Mouse (Mus musculus) hindbrain, postnatal 0 days (tissue): Measurements from ENCODE around the gene Gm20388. TPM values are rescaled to one million over a fixed set of nuclear protein-coding genes. Genes with fewer than 3 reads are reported as not detected.

Source experiments
- ATAC-seq: fragments of 200-750 bp; cut with Nextera tagmentation; 2 replicates; pipeline ENCODE4 v1.8.0; 2017; ENCODE audit warnings: mild to moderate bottlenecking, moderate TSS enrichment, moderate library complexity
- DNase-seq: peaks from one replicate; pipeline ENCODE4 v3.0.0-alpha.2; 2015; ENCODE audit warnings: low spot score
- H3K27ac ChIP-seq: fragments of 300-500 bp; sonication (generic); 2 replicates; pipeline ENCODE4 v1.5.1; 2014; ENCODE audit warnings: mild to moderate bottlenecking
- H3K27me3 ChIP-seq: fragments of 300-500 bp; sonication (generic); 2 replicates; pipeline ENCODE4 v1.6.1; 2014; ENCODE audit warnings: low read length, mixed read lengths; ENCODE audit not compliant: insufficient read depth
- H3K36me3 ChIP-seq: fragments of 300-500 bp; sonication (generic); 2 replicates; pipeline ENCODE4 v1.6.1; 2014; ENCODE audit warnings: low read length, mixed read lengths; ENCODE audit not compliant: insufficient read depth
- H3K4me1 ChIP-seq: fragments of 300-500 bp; sonication (generic); 2 replicates; pipeline ENCODE4 v1.6.1; 2014; ENCODE audit warnings: antibody characterized with exemption, low read length, mixed read lengths; ENCODE audit not compliant: insufficient read depth
- H3K4me2 ChIP-seq: fragments of 300-500 bp; sonication (generic); 2 replicates; pipeline ENCODE4 v1.6.1; 2014; ENCODE audit warnings: low read depth, mild to moderate bottlenecking, low read length, moderate library complexity, mixed read lengths
- H3K4me3 ChIP-seq: fragments of 300-500 bp; sonication (generic); 2 replicates; pipeline ENCODE4 v1.5.1; 2014; ENCODE audit warnings: low read length
- H3K9ac ChIP-seq: fragments of 300-500 bp; sonication (generic); replicated peaks from 2 replicates; pipeline ENCODE4 v1.6.1; 2014; ENCODE audit warnings: mild to moderate bottlenecking, low read length, moderate library complexity, mixed read lengths
- H3K9me3 ChIP-seq: fragments of 300-500 bp; sonication (generic); 2 replicates; pipeline ENCODE4 v1.6.1; 2016; ENCODE audit warnings: low read length, mixed read lengths
- CTCF ChIP-seq: IDR thresholded peaks from 2 replicates; pipeline ENCODE4 v1.5.1; 2016; ENCODE audit warnings: antibody characterized with exemption, control low read depth, low read depth
- WGBS: fragments of 180-500 bp; shearing (Covaris S2); extraction: QIAGEN DNeasy Blood & Tissue Kit; methylation state at CpG from one replicate; pipeline ENCODE4 v1.1.7; 2014; 5-methylcytosine and 5-hydroxymethylcytosine counted together
- polyA plus RNA-seq: library from polyadenylated mRNA; unstranded; fragments of >200 nt; fragmentation: Nextera tagmentation; extraction: Ambion mirVana; gene quantifications from 2 replicates; pipeline ENCODE4 v1.2.1, GENCODE M21; 2015
- total RNA-seq: library from RNA; depleted of rRNA; stranded (reverse); fragments of >200 nt; gene quantifications from 2 replicates; pipeline ENCODE4 v1.2.3, GENCODE M21; 2014

Gene Gm20388
- total and polyA plus RNA-seq, 2 experiments from 2014 or later, result 71.3 TPM; not detected in 1

DNA sequence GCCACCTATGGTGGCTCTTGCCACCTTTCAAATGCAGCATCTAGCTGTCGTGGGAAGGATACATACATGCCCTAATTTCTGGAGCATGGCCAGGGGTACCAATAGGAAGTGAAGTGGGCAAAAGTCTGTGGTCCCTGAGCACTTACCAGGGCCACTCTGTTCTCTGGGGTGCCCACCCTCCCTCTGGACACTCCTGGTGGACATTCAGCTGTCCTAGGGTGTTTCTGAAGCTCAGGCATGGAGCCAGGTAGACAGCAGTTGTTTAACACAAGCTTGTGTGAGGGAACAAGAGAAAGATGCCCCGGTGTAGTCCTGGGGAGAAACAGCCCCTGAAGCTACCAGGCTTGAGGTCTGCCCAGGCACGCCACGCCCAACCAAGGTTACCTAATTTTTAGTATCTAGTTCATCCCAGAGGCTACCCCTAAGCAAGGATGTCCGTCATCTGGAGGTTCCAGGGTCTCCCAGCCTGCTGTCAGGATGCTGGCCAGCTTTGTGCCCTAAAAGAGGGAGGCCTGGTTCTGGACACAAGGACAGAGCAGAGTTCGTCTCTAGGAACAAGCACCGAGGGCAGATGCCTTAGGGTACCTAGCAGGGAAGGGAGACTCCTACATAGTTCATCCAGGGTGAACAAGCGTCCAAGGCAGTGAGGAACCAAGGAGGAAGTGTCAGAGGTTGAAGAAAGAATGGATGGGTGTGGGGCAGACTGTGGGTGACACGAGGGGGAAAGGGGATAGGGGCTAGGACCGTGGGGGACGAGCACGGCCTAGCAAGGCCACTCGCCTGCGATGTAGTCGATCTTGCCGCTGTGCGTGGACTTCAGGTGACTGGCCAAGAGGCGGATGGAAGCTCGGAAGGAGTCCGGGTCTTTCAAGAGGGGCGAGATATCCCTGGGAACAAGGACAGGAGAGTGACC, 2665.3 kb downstream of the Gm20388 start:
- Histone ChIP-seq H3K4me3 (peak overlapping the region; percentile 45), H3K4me1 (peaks cover 24% of the 10 kb centered on the region), H3K9me3 (no peaks in the 10 kb centered on the region), H3K9ac (peak overlapping the region; percentile 82), H3K27me3 (no peaks in the 10 kb centered on the region), H3K27ac (peak overlapping the region; percentile 70), H3K4me2 (peak overlapping the region; percentile 74), H3K36me3 (no peaks in the 10 kb centered on the region; the same call in 1 of the 2 replicates)
- TF ChIP-seq CTCF, result no peak
- WGBS, result 16% methylated on average over 21 of the region's 21 CpGs
- DNase-seq (no peak), ATAC-seq (peak; percentile 44)

DNA sequence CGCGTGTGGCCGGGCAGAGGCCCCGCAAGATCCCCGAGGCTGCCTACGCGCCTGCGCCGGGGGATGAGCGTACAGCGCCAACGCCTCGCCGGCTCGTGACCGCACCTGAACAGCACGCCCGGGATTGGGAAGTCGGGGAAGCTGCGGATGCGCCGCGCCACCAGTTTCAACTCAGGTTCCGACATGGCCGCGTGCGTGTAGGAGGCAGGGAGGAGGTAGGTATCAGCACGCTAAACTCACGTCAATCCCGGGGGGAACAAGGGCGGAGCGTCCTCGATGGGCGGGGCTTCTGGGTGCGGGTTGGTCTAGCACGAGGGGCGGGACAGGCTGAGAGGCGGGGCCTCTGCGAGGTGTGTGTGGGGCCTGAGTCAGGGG, 2666.0 kb downstream of the Gm20388 start, which contains the start of gene Aprt:
Aprt (minus strand) TSS at position 262 of the 375 bp plus-strand sequence.
- Histone ChIP-seq H3K27ac (peak within 1 kb of the TSS; percentile 70), H3K4me1 (peaks cover 24% of the 10 kb centered on the region), H3K4me2 (peak within 1 kb of the TSS; percentile 74), H3K4me3 (peak within 1 kb of the TSS; percentile 45), H3K9ac (peak within 1 kb of the TSS; percentile 82), H3K36me3 (no peaks in the 10 kb centered on the region; the same call in 1 of the 2 replicates), H3K27me3 (no peaks in the 10 kb centered on the region), H3K9me3 (no peaks in the 10 kb centered on the region)
- TF ChIP-seq CTCF, result no peak
- WGBS, result under 1% methylated on average over 36 of the region's 39 CpGs
- ATAC-seq (peak; percentile 92), DNase-seq (peak; percentile 96)

DNA sequence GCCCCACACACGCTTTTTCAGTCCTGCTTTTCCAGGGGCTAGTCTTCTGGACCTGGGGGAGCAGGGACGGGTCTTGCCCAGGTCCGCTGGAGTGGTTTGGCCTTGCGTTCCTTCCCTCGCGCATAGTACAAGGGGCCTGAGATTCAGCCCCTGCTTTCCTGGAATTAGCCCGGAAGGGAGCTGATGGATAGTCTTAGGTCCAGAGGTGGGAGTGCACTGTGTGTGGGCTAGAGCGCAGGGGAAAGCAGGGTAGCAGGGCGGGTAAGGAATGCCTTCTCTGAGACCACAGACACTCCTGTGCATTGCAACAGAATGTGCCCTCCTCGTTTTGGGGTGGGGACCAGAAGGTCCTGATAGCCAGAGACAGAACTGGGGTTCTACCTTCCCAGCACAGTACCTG, 2666.5 kb downstream of the Gm20388 start:
- H3K4me3 ChIP-seq, result peak overlapping the region; percentile 45
- no peaks in the 10 kb centered on the region for H3K27me3 ChIP-seq
- no peak for DNase-seq
- ATAC-seq, result peak; percentile 25
- H3K4me1 ChIP-seq, result peaks cover 24% of the 10 kb centered on the region
- peak overlapping the region; percentile 82 for H3K9ac ChIP-seq
- WGBS, result 38% methylated on average over 10 of the region's 10 CpGs
- H3K27ac ChIP-seq, result peak overlapping the region; percentile 70
- no peak for TF ChIP-seq CTCF
- no peaks in the 10 kb centered on the region; the same call in 1 of the 2 replicates for H3K36me3 ChIP-seq
- peak overlapping the region; percentile 74 for H3K4me2 ChIP-seq
- H3K9me3 ChIP-seq, result no peaks in the 10 kb centered on the region

DNA sequence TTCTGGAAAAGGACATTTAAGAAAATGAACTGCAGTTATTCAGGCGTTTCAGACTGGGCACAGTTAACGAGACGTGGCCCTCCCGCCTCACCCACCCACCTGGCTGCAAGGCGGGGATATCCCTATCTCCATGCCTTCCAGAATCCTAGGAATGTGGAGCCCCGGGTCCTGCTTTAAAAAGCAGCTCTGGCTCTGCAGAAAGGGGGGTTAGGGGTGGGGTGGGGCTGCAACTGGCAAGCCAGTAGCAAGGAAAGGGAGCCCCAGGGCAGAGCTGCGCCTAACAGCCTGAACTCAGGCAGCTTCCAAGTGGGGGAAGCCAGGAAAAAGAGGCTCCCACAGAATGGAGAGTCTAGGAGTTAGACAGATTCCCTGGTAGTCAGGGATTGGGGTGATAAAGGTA, 2668.6 kb downstream of the Gm20388 start:
- DNase-seq (no peak), ATAC-seq (no peak)
- H3K9ac ChIP-seq, result no peak overlapping the region
- 34% methylated on average over 7 of the region's 7 CpGs for WGBS
- H3K4me2 ChIP-seq, result no peak overlapping the region
- no peaks in the 10 kb centered on the region for H3K27me3 ChIP-seq
- H3K9me3 ChIP-seq, result no peaks in the 10 kb centered on the region
- H3K36me3 ChIP-seq, result no peaks in the 10 kb centered on the region; the same call in 1 of the 2 replicates
- peaks cover 24% of the 10 kb centered on the region for H3K4me1 ChIP-seq
- H3K27ac ChIP-seq, result no peak overlapping the region
- TF ChIP-seq CTCF, result no peak
- H3K4me3 ChIP-seq, result no peak overlapping the region

DNA sequence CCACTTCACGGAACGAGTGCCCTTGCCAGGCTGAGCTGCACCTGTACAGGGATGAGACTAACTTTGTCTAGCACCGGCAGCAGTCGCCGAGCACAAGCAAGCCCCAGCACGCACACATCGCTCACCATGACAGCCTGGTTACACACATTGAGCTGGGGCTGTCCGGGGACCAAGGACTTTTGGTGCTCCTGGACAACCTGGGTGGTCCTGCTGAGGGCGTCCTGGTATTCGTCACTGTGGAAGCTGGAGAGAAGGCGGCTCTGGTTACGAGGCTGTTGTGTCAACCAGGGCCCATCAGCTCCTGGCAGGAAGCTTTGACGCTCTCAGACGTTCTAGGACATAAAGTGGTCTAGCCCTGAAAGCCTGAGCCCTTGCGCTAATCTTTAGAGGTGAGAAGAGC, 2670.3 kb downstream of the Gm20388 start:
- ATAC-seq (no peak), DNase-seq (no peak)
- 79% methylated on average over 14 of the region's 15 CpGs for WGBS
- Histone ChIP-seq H3K27ac (no peak overlapping the region), H3K27me3 (no peaks in the 10 kb centered on the region), H3K4me2 (no peak overlapping the region), H3K9me3 (no peaks in the 10 kb centered on the region), H3K9ac (no peak overlapping the region), H3K4me1 (peaks cover 7% of the 10 kb centered on the region), H3K4me3 (no peak overlapping the region), H3K36me3 (no peaks in the 10 kb centered on the region; the same call in 1 of the 2 replicates)
- no peak for TF ChIP-seq CTCF

DNA sequence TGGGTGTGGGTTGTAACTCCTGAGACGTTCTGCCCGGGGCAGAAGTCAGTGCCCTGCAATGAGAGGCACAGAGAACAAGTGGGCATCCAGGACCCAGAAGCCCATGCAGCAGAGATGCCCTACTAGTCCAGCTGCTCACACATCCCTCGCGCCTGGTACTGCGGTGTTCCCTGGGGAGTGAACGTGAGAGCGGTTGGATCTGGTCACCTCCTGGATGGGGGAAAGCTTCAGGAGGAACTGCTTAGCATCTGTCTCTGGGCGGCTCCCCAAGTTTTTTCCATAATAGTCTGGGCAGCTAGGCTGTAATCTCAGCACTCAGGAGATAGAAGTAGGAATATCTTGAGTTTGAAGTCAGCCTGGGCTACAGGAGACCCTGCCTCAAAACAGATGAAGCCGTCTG, 2674.3 kb downstream of the Gm20388 start:
- H3K9me3 ChIP-seq, result no peaks in the 10 kb centered on the region
- ATAC-seq (no peak), DNase-seq (no peak)
- H3K4me3 ChIP-seq, result no peak overlapping the region
- H3K36me3 ChIP-seq, result no peaks in the 10 kb centered on the region
- no peaks in the 10 kb centered on the region for H3K4me1 ChIP-seq
- H3K9ac ChIP-seq, result no peak overlapping the region
- WGBS, result 86% methylated on average over 9 of the region's 9 CpGs
- no peaks in the 10 kb centered on the region for H3K27me3 ChIP-seq
- TF ChIP-seq CTCF, result no peak
- H3K27ac ChIP-seq, result no peak overlapping the region
- no peak overlapping the region for H3K4me2 ChIP-seq
